Mouse (Mus musculus): ENCODE results near the gene Sh3pxd2a. TPM values are rescaled to one million over a fixed set of nuclear protein-coding genes. Genes with fewer than 3 reads are reported as not detected.

Gene Sh3pxd2a
- 45.0 and 47.2 TPM in 2 replicates for total RNA-seq (2014; rRNA removed; ENCODE audit: low replicate concordance)
- 2.9 and 3.4 TPM in 2 replicates for polyA plus RNA-seq (2015; fragmentation: Nextera tagmentation; extraction: Ambion mirVana)

- Histone ChIP-seq H3K27me3 (ENCODE audit: control insufficient read depth, insufficient read depth, low read length) (no peaks in the 10 kb centered on the region), H3K9me3 (replicated peaks; ENCODE audit: control insufficient read depth, low read length) (no peaks in the 10 kb centered on the region), H3K4me3 (ENCODE audit: low read depth, low read length) (peak within 1 kb of the TSS; percentile 77), H3K36me3 (replicated peaks; ENCODE audit: control insufficient read depth, insufficient read depth, low read length) (no peaks in the 10 kb centered on the region), H3K27ac (ENCODE audit: low read depth) (peak within 1 kb of the TSS; percentile 90), H3K4me1 (ENCODE audit: control insufficient read depth, insufficient read depth) (peaks cover 31% of the 10 kb centered on the region), H3K9ac (replicated peaks; ENCODE audit: low read depth, low read length) (peak within 1 kb of the TSS; percentile 79), H3K4me2 (ENCODE audit: low read depth, low read length) (peak within 1 kb of the TSS; percentile 83)
- WGBS = 4% methylated on average over 31 of the region's 70 CpGs
- TF ChIP-seq CTCF (IDR thresholded peaks at IDR 0.05; ENCODE audit: low read depth) (no peak), EP300 (IDR thresholded peaks at IDR 0.05; ENCODE audit: low read depth) (no peak)
- peak; percentile 83 for ATAC-seq (ENCODE audit: insufficient read depth, low read depth)
- peak; percentile 72 for DNase-seq (ENCODE audit: low spot score)
Measured at GRCm38 (mm10) chr19:47464304-47465241, at the start of gene Sh3pxd2a. Sh3pxd2a (minus strand) TSS chr19:47464401.

DNA sequence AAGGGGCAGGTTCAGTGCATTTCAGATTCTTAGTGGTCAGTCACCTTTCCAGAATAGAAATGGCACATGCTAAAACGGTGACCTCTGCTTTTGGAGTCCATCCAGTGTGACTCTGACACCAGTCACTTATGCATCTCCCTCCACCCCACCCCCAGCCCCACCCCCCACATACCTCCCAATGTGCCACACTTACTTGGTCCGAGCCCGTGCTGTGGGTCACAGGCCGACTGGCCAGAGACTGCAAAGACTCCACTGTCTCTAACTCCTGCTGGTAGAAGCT lies 49.4 kb upstream of the Sh3pxd2a start:
- H3K9ac ChIP-seq (replicated peaks; ENCODE audit: low read depth, low read length) = no peak overlapping the region
- ATAC-seq (ENCODE audit: insufficient read depth, low read depth) (peak; percentile 60), DNase-seq (ENCODE audit: low spot score) (peak; percentile 71)
- no peaks in the 10 kb centered on the region for H3K9me3 ChIP-seq (replicated peaks; ENCODE audit: control insufficient read depth, low read length)
- no peak overlapping the region for H3K4me3 ChIP-seq (ENCODE audit: low read depth, low read length)
- WGBS = 33% methylated on average over 4 of the region's 4 CpGs
- no peaks in the 10 kb centered on the region for H3K27me3 ChIP-seq (ENCODE audit: control insufficient read depth, insufficient read depth, low read length)
- TF ChIP-seq EP300 (IDR thresholded peaks at IDR 0.05; ENCODE audit: low read depth) (no peak), CTCF (IDR thresholded peaks at IDR 0.05; ENCODE audit: low read depth) (no peak)
- 0 out of 2 replicates have a peak, but pooled peaks cover 12% of the 10 kb centered on the region for H3K36me3 ChIP-seq (replicated peaks; ENCODE audit: control insufficient read depth, insufficient read depth, low read length)
- H3K4me1 ChIP-seq (ENCODE audit: control insufficient read depth, insufficient read depth) = peaks cover 44% of the 10 kb centered on the region
- peak overlapping the region; percentile 75 for H3K27ac ChIP-seq (ENCODE audit: low read depth)
- H3K4me2 ChIP-seq (ENCODE audit: low read depth, low read length) = no peak overlapping the region

DNA sequence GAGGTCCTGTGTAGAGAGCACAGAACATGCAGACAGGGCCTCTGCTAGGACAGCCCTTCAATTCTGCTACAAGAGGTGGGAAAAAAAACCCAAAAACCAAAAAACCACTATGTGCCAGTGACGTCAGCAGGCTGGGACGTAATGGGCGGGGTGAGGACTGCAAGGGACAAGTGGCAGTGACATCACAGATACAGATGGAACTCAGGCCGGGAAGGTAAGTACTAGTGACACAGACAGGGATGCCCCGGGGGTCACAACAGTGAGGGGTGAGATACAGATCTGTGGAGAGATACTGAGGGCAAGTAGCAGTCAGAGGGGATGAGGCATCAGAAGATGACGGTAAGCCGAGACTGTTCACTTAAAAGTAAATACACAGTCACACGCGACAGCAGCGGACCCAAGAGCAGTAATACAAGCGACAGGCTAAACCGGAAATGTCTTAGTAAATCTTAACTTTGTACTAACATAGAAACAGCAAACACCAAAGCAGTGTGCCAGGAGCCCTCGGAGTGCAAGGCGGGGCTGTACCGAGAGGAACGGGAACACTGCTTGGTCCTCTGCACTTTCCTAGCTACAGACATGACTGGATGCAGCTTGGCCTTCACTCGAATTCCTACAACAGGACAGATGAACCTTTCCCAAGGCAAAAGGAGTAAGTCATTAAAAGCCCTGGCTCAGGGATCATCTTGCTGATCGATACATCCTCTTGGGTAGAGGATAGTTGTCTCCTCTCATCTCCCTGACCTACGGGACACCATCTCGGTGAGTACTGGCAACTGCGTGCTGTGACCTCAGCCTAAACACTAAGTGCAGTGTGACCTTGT lies 48.8 kb upstream of the Sh3pxd2a start:
- ATAC-seq (ENCODE audit: insufficient read depth, low read depth) (peak; percentile 12; the same call in 1 of the 2 replicates), DNase-seq (ENCODE audit: low spot score) (no peak)
- Histone ChIP-seq H3K4me1 (ENCODE audit: control insufficient read depth, insufficient read depth) (peaks cover 45% of the 10 kb centered on the region), H3K4me3 (ENCODE audit: low read depth, low read length) (no peak overlapping the region), H3K4me2 (ENCODE audit: low read depth, low read length) (no peak overlapping the region), H3K27ac (ENCODE audit: low read depth) (peak overlapping the region; percentile 75), H3K27me3 (ENCODE audit: control insufficient read depth, insufficient read depth, low read length) (no peaks in the 10 kb centered on the region), H3K36me3 (replicated peaks; ENCODE audit: control insufficient read depth, insufficient read depth, low read length) (0 out of 2 replicates have a peak, but pooled peaks cover 12% of the 10 kb centered on the region), H3K9me3 (replicated peaks; ENCODE audit: control insufficient read depth, low read length) (no peaks in the 10 kb centered on the region), H3K9ac (replicated peaks; ENCODE audit: low read depth, low read length) (no peak overlapping the region)
- TF ChIP-seq CTCF (IDR thresholded peaks at IDR 0.05; ENCODE audit: low read depth) = no peak
- TF ChIP-seq EP300 (IDR thresholded peaks at IDR 0.05; ENCODE audit: low read depth) = no peak
- WGBS = 64% methylated on average over 21 of the region's 21 CpGs

- H3K27ac ChIP-seq (ENCODE audit: low read depth) = peak overlapping the region; percentile 86
- H3K9me3 ChIP-seq (replicated peaks; ENCODE audit: control insufficient read depth, low read length) = no peaks in the 10 kb centered on the region
- no peak overlapping the region for H3K4me3 ChIP-seq (ENCODE audit: low read depth, low read length)
- no peaks in the 10 kb centered on the region for H3K27me3 ChIP-seq (ENCODE audit: control insufficient read depth, insufficient read depth, low read length)
- WGBS = 62% methylated on average over 6 of the region's 6 CpGs
- H3K9ac ChIP-seq (replicated peaks; ENCODE audit: low read depth, low read length) = no peak overlapping the region
- H3K4me1 ChIP-seq (ENCODE audit: control insufficient read depth, insufficient read depth) = peaks cover 45% of the 10 kb centered on the region
- no peak for DNase-seq (ENCODE audit: low spot score)
- TF ChIP-seq CTCF (IDR thresholded peaks at IDR 0.05; ENCODE audit: low read depth) = no peak
- TF ChIP-seq EP300 (IDR thresholded peaks at IDR 0.05; ENCODE audit: low read depth) = no peak
- 0 out of 2 replicates have a peak, but pooled peaks cover 12% of the 10 kb centered on the region for H3K36me3 ChIP-seq (replicated peaks; ENCODE audit: control insufficient read depth, insufficient read depth, low read length)
- no peak for ATAC-seq (ENCODE audit: insufficient read depth, low read depth)
- no peak overlapping the region for H3K4me2 ChIP-seq (ENCODE audit: low read depth, low read length)
Measured at GRCm38 (mm10) chr19:47511958-47512357, 47.8 kb upstream of the Sh3pxd2a start.

DNA sequence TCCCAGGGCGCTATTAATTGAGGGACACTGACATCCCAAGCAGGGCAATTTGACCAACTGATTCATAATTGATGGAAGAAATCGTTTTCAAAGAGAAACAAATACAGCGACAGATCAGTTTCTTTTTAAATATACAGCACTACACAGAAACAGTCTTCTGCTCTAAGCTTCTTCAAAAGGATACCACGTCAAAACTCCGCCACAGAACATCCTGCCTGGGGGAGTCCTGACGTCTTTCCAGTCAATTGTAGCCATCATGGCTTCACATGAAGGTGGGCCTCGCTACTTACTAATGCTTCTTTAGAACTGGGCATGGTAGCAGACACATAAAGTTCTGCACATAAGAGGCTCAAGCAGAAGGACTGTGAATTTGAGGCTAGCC lies 47.1 kb upstream of the Sh3pxd2a start:
- no peak overlapping the region for H3K9ac ChIP-seq (replicated peaks; ENCODE audit: low read depth, low read length)
- TF ChIP-seq EP300 (IDR thresholded peaks at IDR 0.05; ENCODE audit: low read depth) (no peak), CTCF (IDR thresholded peaks at IDR 0.05; ENCODE audit: low read depth) (no peak)
- H3K9me3 ChIP-seq (replicated peaks; ENCODE audit: control insufficient read depth, low read length) = no peaks in the 10 kb centered on the region
- no peaks in the 10 kb centered on the region for H3K27me3 ChIP-seq (ENCODE audit: control insufficient read depth, insufficient read depth, low read length)
- WGBS = 66% methylated on average over 7 of the region's 7 CpGs
- no peak for ATAC-seq (ENCODE audit: insufficient read depth, low read depth)
- H3K27ac ChIP-seq (ENCODE audit: low read depth) = peak overlapping the region; percentile 86
- no peak overlapping the region for H3K4me3 ChIP-seq (ENCODE audit: low read depth, low read length)
- H3K4me2 ChIP-seq (ENCODE audit: low read depth, low read length) = peak overlapping the region; percentile 37
- H3K4me1 ChIP-seq (ENCODE audit: control insufficient read depth, insufficient read depth) = peaks cover 40% of the 10 kb centered on the region
- no peak for DNase-seq (ENCODE audit: low spot score)
- H3K36me3 ChIP-seq (replicated peaks; ENCODE audit: control insufficient read depth, insufficient read depth, low read length) = 0 out of 2 replicates have a peak, but pooled peaks cover 12% of the 10 kb centered on the region

All from heart, postnatal 0 days (tissue).